Mouse (Mus musculus) embryonic facial prominence, embryonic 10.5 days (tissue): ENCODE data around the gene Fam47e. TPM values are rescaled to one million over a fixed set of nuclear protein-coding genes. Genes with fewer than 3 reads are reported as not detected.

Source experiments
- DNase-seq: peaks from one replicate; pipeline ENCODE4 v3.0.0-alpha.2; 2017; ENCODE audit warnings: low spot score
- H3K27ac ChIP-seq: fragments of 300-500 bp; sonication (generic); replicated peaks from 2 replicates; pipeline ENCODE4 v1.5.1; 2016; ENCODE audit warnings: mild to moderate bottlenecking
- H3K27me3 ChIP-seq: fragments of 300-500 bp; sonication (generic); replicated peaks from 2 replicates; pipeline ENCODE4 v1.6.1; 2016; ENCODE audit warnings: low read depth, mild to moderate bottlenecking; ENCODE audit not compliant: poor library complexity, severe bottlenecking
- H3K36me3 ChIP-seq: fragments of 300-500 bp; sonication (generic); replicated peaks from 2 replicates; pipeline ENCODE4 v1.6.1; 2016; ENCODE audit warnings: mild to moderate bottlenecking, moderate library complexity
- H3K4me1 ChIP-seq: fragments of 300-500 bp; sonication (generic); 2 replicates; pipeline ENCODE4 v1.6.1; 2016
- H3K4me3 ChIP-seq: fragments of 300-500 bp; sonication (generic); 2 replicates; pipeline ENCODE4 v1.5.1; 2016; ENCODE audit warnings: mild to moderate bottlenecking, moderate library complexity
- H3K9me3 ChIP-seq: fragments of 300-500 bp; sonication (generic); 2 replicates; pipeline ENCODE4 v1.6.1; 2016; ENCODE audit warnings: mild to moderate bottlenecking
- WGBS: fragments of 180-500 bp; shearing (Covaris S2); methylation state at CpG from one replicate; pipeline ENCODE4 v1.1.7; 2016; 5-methylcytosine and 5-hydroxymethylcytosine counted together
- polyA plus RNA-seq: library from polyadenylated mRNA; unstranded; fragments of >200 nt; fragmentation: Nextera tagmentation; extraction: Ambion mirVana; gene quantifications from 2 replicates; pipeline ENCODE4 v1.2.1, GENCODE M21; 2016

Fam47e gene
- polyA plus RNA-seq, 1 experiment from 2014 or later: not detected

DNA sequence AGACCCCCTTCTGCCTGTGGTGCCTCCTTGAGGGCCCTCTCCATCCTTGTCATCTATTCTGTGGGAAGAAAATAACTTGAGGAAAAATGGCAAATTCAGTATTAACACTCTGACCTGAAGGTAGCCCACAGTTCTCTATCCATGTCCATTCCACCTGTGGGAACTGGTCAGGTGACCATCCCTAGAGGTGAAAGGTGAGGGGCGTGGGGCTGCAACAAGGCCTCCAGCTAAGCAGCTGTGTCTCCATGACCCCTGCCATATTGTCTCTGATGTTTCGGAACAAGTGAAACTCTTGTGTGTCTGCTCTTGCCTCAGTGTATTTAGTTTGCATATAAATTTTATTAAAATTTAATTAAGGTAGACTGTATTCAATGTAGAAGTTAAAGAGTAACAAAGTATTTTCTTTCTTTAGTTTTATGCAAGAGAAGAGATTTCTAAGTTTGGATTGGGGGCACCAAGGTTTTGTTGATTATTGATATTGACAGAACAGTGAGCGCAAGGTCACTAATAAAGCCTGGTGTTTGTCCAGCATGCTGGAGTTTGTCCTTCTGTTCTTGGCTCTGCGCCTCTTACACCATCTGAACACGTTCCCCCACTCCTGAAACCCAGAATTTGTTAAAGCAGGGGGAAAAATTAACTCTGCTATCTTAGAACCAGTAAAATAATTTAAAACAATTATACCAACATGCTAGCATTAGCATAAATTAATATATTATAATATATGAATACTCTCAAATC is 52.8 kb downstream of the Fam47e start:
- DNase-seq: no peak
- no peak overlapping the region for H3K4me3 ChIP-seq
- H3K4me1 ChIP-seq: peaks cover 6% of the 10 kb centered on the region; the same call in 1 of the 2 replicates
- no peak overlapping the region for H3K27ac ChIP-seq
- peaks cover 16% of the 10 kb centered on the region for H3K27me3 ChIP-seq
- no peaks in the 10 kb centered on the region for H3K9me3 ChIP-seq
- WGBS: 91% methylated on average over 5 of the region's 5 CpGs
- no peaks in the 10 kb centered on the region for H3K36me3 ChIP-seq

DNA sequence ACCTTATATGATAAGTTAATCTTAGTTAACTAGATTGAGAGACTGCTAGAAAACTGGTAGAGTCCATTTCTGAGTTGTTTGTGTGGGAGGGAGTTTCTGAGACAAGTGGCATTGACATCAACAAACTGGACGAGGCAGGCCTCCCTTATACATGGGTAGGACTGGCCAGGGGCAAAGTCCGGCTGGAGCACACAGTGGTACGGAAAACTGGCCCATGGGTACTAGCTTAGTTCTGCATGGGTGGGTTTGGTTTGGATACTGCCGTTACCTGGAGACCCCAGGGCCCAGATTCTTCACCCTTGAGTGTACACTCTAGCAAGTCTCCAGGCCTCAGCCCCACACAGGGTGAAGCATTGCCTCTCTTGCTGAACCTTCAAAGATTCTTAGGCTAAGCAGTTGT is 57.9 kb downstream of the Fam47e start:
- Histone ChIP-seq H3K27me3 (no peaks in the 10 kb centered on the region), H3K27ac (no peak overlapping the region), H3K9me3 (no peaks in the 10 kb centered on the region), H3K36me3 (no peaks in the 10 kb centered on the region), H3K4me3 (no peak overlapping the region), H3K4me1 (no peaks in the 10 kb centered on the region)
- 94% methylated on average over 4 of the region's 4 CpGs for WGBS
- DNase-seq: no peak

DNA sequence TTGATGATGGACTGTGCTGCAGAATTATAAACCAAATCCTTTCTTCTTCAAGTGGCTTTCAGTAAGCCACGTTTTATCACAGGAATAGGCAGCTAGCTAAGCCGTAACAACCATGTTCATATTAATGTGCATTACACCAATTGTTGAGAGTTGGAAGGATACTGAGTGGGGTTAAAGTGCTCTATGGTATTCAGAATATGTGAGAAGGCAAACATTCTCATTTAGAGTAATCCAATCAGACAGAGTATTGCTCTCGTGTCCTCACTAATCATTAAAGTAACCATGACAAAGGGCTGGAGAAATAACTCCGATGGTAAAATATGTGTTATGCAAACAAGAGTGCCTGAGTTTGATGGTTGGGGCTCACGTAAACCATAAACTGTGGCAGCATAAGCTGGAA is 67.0 kb downstream of the Fam47e start:
- no peaks in the 10 kb centered on the region for H3K27me3 ChIP-seq
- no peaks in the 10 kb centered on the region for H3K36me3 ChIP-seq
- 84% methylated on average over 5 of the region's 5 CpGs for WGBS
- H3K4me1 ChIP-seq: no peaks in the 10 kb centered on the region
- H3K9me3 ChIP-seq: peaks cover 5% of the 10 kb centered on the region; the same call in 1 of the 2 replicates
- no peak overlapping the region for H3K27ac ChIP-seq
- no peak overlapping the region for H3K4me3 ChIP-seq
- no peak for DNase-seq

DNA sequence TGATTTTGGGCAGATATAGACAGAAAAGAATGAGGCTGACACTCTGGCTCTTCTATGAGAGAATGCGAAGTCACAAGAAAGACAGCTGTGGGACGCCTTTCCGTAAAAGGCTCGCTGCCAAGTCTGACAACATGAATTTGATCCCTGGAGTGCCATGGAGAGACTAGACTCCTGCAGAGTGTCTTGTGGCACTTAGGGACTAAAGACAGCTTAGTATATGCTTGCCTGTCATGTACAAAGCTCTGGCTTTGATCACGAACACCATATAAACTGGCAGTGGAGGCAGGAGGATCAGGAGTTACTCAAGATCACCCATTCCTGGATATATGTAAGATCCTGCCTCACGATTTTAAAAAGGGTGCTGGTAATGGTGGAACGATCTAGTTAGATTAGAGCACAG is 73.0 kb downstream of the Fam47e start:
- H3K9me3 ChIP-seq: peaks cover 5% of the 10 kb centered on the region; the same call in 1 of the 2 replicates
- 0 out of 2 replicates have a peak, but pooled peaks cover 3% of the 10 kb centered on the region for H3K4me1 ChIP-seq
- H3K27ac ChIP-seq: no peak overlapping the region
- WGBS: 85% methylated on average over 7 of the region's 7 CpGs
- H3K4me3 ChIP-seq: no peak overlapping the region
- no peaks in the 10 kb centered on the region for H3K27me3 ChIP-seq
- DNase-seq: no peak
- no peaks in the 10 kb centered on the region for H3K36me3 ChIP-seq

DNA sequence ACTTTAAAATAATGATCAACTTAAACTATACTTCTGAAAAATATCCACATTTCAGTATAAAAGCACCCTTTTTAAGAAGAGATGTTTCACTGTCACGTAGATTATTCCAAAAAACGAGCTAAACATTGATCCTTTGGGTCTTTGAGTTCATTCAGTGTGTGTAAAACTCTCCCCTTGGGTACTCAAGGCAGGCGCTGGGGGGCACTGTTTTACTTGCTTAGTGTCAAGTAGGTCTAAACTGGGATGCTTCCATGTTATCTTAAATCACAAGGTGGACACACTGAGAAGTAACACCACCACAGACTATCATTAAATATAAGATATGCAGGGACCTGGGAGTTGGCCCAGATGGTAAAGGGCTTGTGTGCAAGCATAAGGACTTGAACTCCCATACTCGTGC is 78.7 kb downstream of the Fam47e start:
- Histone ChIP-seq H3K4me3 (no peak overlapping the region), H3K27me3 (no peaks in the 10 kb centered on the region), H3K9me3 (no peaks in the 10 kb centered on the region), H3K36me3 (no peaks in the 10 kb centered on the region), H3K4me1 (0 out of 2 replicates have a peak, but pooled peaks cover 3% of the 10 kb centered on the region), H3K27ac (no peak overlapping the region)
- WGBS: 63% methylated on average over 4 of the region's 4 CpGs
- DNase-seq: no peak

DNA sequence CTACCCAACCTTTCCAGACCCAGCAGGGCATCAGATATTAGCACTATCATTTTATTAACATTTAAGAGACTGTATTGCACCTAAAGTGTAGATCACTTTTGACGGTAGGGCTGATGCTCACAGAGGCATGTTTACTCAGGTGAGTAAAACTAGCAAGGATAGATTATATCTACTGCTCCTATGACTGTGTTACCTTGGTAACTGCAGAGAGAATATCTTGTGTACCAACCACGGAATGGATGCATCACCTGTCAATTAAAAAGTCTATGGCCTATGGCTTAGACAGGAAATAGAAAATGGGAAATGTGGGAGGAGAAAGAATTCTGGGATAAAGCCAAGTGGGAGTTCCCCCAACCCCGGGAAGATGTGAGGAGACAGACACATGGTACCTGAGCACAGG is 80.0 kb downstream of the Fam47e start:
- H3K4me1 ChIP-seq: 0 out of 2 replicates have a peak, but pooled peaks cover 3% of the 10 kb centered on the region
- WGBS: 80% methylated on average over 3 of the region's 3 CpGs
- no peak for DNase-seq
- no peaks in the 10 kb centered on the region for H3K27me3 ChIP-seq
- H3K27ac ChIP-seq: no peak overlapping the region
- no peaks in the 10 kb centered on the region for H3K9me3 ChIP-seq
- no peak overlapping the region for H3K4me3 ChIP-seq
- no peaks in the 10 kb centered on the region for H3K36me3 ChIP-seq

DNA sequence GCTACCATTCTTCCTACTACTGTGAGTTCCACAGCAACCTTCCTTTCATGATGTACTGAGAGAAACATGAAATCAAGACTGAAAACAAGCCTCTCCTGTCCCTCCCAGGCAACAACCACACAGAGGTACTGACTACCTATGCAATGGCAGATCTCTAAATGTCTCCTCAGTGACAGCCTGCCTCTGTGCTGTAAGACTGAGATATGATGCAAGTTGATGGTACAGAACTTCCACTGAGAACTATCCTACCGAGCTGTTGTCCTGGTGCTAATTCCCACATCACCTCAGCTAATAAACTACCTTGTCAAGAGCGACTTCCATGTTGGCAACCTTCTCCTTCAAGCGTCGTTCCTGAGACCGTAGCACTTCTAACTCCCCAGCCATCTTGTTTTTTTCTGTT is 81.0 kb downstream of the Fam47e start:
- H3K27me3 ChIP-seq: no peaks in the 10 kb centered on the region
- no peak for DNase-seq
- H3K36me3 ChIP-seq: no peaks in the 10 kb centered on the region
- WGBS: 85% methylated on average over 5 of the region's 5 CpGs
- H3K9me3 ChIP-seq: no peaks in the 10 kb centered on the region
- no peak overlapping the region for H3K27ac ChIP-seq
- 0 out of 2 replicates have a peak, but pooled peaks cover 3% of the 10 kb centered on the region for H3K4me1 ChIP-seq
- no peak overlapping the region for H3K4me3 ChIP-seq

DNA sequence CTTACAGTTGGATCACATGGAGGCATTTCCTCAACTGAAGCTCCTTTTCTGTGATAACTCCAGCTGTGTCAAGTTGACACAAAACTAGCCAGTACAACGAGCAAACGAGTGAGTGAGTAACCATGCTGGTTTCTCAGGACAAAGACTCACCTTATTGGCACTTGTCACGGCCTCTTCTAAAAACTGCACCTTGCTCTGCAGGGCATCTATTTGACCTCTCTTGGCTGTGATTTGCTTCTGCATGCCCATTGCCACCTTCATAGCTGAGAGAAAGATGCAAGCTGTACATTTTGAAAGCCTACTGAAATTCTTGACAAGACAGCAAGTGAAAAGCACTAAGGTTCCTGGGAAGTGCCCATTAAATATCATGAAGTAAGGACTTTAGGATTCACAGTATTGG is 86.0 kb downstream of the Fam47e start:
- DNase-seq: no peak
- no peaks in the 10 kb centered on the region for H3K4me1 ChIP-seq
- WGBS: 84% methylated on average over 3 of the region's 3 CpGs
- no peaks in the 10 kb centered on the region for H3K9me3 ChIP-seq
- H3K27ac ChIP-seq: no peak overlapping the region
- H3K27me3 ChIP-seq: no peaks in the 10 kb centered on the region
- no peak overlapping the region for H3K4me3 ChIP-seq
- H3K36me3 ChIP-seq: no peaks in the 10 kb centered on the region

Other genes with a start within 250 kb of the Fam47e start
- 53.2 and 55.9 TPM in 2 replicates for gene Sdad1, start 244.6 kb upstream of the Fam47e start, polyA plus RNA-seq
- not detected in 2 replicates for gene Cxcl9, start 227.0 kb upstream of the Fam47e start, polyA plus RNA-seq
- gene Art3, start 223.2 kb upstream of the Fam47e start, polyA plus RNA-seq: 1.4 and 1.6 TPM in 2 replicates
- 0.14 TPM in 1 of 2 replicates, not detected in the other for gene Cxcl10, start 206.2 kb upstream of the Fam47e start, polyA plus RNA-seq
- 72.6 and 76.2 TPM in 2 replicates for gene Nup54, start 119.8 kb upstream of the Fam47e start, polyA plus RNA-seq
- 7.1 and 7.6 TPM in 2 replicates for gene Scarb2, start 48.2 kb upstream of the Fam47e start, polyA plus RNA-seq
- gene Stbd1, start 48.0 kb downstream of the Fam47e start, polyA plus RNA-seq: 6.3 and 7.7 TPM in 2 replicates
- gene Ccdc158, start 120.2 kb downstream of the Fam47e start, polyA plus RNA-seq: 0.54 and 0.92 TPM in 2 replicates
- gene Shroom3, start 128.4 kb downstream of the Fam47e start, polyA plus RNA-seq: 4.5 and 4.8 TPM in 2 replicates